Mouse (Mus musculus) R1 (cell line): ENCODE measurements at regions not wholly inside any gene's neighbourhood (a gene's known extent, or its start where the extent isn't known, plus 50 kb on each side); places are given as distances from the start of the nearest gene placed in this dataset.

Experiments used
- DNase-seq: peaks from one replicate; pipeline ENCODE4 v3.0.0-alpha.2; 2018; ENCODE audit warnings: low read depth, low spot score

DNA sequence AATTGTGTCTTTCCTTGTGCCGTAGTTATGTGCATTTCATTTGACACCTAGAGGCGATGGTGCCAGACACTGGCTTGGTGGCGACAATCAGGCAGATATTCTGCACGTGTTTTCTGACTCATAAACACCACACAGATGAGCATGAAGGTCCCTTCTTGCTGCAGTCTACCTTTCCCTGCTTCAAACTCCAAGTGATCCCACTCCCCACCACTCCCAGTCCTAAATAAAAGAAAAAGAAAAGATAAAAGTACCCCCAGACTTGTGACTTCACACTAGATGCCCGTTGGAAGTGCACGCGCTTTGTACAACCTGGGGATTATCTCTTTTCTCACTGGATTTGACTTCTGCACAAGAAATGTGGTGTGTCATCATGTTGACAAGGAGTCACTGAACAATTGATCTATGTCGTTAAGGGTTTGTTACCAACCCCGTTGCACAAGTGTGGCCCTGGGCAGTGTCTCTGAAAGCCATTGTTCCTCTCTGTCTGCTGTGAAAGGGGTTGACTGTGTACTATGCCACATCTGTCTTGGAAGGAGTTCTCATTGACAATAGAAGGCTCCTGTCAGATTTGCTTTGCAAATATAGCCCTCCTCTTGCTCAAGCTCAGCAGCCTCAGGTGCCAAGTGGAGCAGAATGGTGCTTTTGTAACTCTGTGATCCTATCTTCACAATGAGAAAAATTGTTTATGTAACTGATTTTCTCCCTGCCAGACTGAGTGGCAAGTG, 140.1 kb downstream of the Ppp4r2 start:
- DNase-seq, result no peak

DNA sequence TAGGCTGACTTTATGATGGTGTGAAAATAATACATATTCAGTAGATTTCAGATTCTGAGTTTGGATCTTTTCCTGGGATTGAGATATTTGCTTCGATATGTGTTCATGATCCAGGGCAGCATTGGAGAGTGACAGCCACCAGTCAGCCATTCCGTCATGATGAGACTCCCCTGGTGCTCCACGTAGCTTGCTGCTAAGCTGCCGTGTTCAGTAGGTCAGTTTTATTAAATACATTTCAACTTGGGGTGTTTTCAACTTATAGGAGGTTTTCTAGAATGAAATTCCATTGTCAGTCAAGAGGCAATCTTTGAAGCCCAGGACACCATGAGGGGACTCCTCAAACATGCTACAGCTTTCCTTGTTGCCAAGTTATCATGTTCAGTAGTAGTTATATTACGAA, 141.3 kb downstream of the Ppp4r2 start:
- no peak for DNase-seq

DNA sequence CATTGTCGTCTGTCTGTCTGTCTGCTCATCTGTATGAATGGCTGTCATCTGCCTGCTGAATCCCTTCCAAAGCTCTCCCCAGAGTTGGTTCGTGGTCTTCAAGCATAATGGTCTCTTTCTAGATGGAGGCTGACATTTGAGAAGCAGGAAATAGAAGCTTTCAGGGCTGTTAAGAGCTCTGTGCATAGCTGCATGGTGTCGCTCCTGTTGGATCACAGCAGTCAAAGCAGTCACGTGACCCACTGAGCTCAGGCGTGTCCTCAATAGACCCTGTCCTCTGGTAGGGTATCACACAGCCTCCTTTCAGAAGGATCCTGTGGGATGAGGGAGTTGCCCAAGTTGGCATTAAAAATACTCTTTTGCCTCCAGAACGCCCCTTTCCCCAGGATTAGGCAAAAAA, 142.4 kb downstream of the Ppp4r2 start:
- peak; percentile 62 for DNase-seq

DNA sequence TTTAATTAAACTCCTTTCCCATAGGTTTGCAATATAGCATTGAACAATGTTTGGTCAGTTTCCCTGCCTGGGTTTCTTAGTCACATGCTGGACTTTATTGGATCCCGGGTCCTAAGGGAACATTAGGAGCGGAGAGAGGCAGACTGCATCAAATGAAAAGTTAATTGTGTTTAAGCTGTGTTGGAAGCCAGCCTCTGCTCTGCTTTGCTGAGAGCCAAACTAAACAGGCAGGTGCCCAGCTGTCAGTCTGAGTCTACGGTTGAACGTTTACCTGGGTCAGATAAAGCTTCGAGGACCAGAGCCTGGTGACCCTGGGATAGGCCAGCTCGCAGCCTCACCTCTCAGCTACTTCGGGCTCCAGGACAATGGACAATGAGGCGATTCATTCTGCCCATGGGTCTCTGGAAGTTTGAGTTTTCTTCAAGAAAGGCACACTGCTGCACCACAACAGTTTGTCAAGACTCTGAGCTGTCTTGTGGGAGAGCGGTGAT, 143.8 kb downstream of the Ppp4r2 start:
- DNase-seq, result no peak

DNA sequence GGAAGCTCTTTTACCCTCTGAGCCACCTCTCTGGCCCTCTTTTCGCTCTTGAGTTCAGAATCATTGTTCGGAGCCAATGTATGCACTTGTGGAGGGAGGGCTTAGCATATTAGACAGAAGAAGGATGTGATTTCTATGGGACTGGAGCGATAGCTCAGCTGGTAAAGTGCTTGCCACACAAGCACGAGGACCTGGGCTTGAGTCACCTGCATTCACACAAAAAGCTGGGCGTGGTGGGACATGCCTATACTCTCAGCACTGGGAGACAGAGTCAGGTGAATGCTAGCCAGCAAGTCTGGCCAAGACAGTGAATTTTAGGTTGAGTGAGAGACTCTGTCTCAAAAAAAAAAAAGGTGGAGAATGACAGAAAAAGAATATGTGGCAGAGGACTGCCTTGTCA, 144.7 kb downstream of the Ppp4r2 start:
- DNase-seq, result no peak

DNA sequence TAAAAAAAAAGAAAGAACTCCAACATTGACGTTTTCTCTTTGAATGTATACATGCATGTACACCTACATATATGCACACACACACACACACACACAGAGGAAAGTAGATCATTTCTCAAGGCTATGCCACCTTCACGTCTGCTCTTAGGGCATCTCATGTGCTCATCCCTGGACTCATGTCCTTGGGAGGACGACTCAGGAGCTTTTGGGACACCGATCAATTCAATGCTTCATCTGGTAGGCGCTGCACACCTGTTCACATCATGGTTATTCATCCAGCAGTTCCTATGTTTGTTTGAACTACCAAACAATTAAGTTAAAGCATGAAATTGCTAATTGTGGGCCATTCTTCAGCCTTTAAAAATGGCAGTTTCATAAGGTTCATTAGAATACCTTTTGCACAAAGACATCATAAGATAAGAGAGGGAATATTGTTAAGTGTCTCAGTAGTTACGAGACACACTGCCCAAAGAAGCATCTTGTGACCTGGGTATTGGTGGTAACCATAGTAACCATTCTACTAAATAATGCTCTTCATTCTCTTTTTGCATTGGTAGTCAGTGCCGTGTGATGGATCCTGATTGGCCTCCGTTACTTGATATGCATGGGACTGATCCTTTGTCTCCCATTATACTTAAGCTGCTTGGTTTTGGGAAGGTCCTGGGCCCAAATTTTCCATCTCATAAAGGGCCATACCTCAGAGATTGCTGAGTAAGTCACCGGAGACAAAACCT, 145.5 kb downstream of the Ppp4r2 start:
- DNase-seq, result no peak

DNA sequence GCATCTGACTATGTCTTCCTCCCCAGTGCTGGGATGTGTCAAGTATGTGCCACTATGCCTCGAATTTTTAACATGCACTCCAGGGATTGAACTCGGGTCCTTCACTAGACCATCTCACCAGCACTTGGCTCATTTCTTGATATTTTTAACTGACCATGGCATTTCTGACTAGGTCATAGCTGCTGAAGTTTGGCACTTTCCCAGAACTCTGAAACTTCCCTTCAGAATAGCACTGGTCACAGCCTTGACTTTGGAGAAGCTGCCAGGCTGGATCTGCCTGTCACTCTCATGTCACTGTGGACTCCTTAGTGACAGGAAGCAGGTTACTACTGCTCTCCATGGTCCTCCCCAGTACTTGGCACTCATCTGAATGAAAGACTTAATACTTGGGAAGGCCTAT, 146.7 kb downstream of the Ppp4r2 start:
- DNase-seq, result no peak

DNA sequence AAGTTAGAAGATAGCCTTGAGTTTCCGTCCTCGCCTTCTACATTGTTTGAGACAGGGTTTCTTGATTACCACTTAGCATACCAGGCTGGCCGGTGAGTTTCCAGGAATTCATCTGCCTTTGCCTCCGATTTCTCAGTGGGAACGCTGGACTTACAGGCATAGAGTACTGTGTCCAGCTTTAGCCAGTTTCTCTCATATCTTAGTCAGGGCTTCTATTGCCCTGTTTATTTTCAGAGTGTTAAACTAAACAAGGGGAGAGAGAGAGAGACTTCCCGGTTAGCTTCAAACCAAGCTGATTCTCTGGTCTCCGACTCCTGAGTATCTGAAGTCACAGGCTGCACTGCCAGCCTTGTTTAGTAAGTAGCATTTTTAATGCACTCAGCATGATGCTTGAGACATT, 151.4 kb downstream of the Ppp4r2 start:
- DNase-seq, result no peak

DNA sequence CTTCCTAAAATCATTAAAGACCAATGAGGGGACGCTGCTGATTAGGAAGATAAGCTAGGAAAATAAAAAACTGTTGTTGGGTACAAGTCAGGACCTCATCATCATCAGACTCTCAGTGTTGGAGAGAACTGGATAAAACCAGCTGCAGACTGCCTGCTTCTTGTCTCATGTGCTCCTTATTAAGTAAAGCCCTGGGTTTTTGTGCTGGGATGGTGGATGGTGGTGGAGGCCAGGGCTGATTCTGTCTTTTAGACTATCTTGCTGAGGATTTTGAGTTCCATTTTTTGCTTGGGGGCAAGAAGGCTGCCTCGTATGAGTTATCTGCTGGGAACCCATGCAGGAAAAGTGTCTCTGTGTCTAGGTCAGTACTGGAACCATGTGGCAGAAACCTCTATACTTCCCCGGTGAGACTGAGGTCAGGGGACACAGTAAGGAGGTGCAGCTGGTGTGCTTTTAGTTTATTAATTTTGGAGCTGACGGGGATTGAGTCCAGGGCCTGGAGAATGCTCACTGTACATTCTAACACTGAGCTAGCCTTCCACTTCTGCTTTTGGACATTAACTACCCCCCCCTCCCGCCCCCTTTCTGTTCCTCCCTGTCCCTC, 152.0 kb downstream of the Ppp4r2 start:
- no peak for DNase-seq

DNA sequence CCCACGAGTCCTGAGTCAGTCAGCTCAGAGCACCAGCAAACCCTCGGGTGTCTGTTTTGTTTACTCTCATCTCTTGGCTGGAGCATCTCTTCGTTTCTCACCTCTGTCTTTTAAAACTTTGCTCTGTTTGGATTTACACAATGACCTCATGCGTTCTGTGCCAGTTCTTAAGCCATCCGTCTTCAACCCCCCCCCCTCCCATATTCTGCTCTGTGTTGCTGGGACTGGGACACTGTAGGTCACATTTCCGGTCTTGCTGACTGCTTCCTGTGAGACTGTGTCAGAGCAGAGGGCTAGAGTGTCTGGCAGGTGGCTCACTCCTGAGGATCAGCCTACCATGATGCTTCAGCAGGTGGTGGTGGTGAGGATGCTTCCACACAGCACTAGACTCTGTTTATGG, 155.1 kb downstream of the Ppp4r2 start:
- no peak for DNase-seq

DNA sequence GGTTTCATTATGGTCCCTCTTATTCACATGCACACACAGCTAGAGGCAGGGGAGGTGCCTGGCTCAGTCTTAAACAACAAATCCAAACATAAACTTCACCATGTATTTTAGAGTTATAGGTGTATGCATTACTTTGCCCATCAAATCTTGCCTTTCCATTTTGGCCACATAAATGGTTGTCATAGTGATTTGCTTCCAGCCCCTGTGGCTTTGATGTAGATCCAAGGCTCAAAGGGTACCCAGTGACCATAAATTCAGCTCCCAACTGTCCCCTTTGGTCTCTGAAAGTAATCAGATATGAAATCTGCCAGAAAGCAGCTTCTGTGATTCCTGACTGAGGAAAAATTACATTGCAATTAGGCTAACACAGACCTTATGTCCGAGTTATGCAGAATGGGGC, 160.0 kb downstream of the Ppp4r2 start:
- DNase-seq, result no peak

DNA sequence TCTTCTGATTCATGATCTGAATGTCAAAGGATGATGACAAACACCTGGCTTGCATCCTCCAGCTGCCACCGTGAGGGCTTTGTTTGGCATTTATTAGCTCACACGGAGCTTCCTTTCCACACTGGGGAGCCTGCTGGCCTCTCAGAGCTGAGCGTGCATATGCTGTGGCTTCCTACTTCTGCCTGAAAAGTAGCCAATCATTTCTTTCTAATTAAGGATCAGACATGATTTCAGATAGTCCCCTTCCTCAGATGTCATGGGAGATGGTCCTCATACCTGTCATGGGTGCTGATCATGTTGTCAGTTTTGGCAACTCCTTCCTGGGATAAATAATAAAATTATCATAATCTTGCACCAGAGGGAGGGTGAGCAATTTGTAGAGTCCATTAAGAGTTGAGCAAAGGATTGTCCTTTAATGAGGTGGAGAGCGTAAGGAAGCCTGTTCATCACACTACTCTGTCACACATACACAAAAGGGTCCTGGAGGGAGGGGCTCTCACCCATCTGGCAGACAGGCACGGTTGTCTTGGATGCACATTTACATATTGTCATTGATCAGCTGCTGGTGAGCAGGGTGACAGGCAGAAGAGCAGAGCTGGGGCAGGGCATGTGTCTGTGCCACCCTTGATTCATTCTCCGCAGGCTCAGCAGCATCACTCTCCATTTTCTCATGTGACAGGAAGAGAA, 162.6 kb downstream of the Ppp4r2 start:
- no peak for DNase-seq

DNA sequence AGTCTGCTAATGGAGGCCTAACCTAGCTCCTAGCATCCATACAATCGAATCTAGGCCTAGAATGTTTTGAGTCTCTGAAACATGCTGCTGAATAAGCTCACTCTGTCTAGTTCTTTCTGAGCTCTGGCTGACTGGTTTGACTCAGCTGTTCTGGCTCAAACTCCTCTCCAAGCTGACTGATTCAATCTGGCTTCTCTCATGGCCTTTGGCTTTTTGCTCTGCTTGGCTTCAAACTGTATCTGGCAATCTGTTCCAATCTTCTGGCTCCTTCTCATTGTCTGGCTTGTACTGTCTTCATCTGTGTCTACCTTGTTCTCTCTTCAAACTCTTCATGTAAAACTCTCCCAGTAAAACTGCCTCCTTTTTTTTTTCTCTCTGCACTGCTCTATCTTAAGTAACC, 164.9 kb downstream of the Ppp4r2 start:
- no peak for DNase-seq

DNA sequence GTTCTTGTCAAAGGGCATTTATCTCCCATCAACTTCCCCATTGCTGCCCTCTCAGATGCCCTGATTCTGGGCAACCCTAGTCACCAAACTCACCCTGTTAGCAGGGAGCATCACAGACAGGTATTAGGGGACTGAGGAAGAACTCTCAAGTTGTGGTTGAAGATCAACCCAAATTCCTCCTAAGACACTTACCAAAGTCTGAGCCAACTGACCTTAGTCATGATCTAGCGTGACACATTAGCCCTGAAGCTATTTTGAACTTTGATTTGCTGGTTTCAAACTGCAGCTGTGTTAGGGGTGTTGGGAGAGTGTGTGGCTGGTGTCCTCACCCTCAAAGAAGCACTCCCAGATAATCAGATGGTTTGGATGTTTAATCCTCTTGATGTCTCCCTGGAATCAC, 170.5 kb downstream of the Ppp4r2 start:
- DNase-seq, result no peak

DNA sequence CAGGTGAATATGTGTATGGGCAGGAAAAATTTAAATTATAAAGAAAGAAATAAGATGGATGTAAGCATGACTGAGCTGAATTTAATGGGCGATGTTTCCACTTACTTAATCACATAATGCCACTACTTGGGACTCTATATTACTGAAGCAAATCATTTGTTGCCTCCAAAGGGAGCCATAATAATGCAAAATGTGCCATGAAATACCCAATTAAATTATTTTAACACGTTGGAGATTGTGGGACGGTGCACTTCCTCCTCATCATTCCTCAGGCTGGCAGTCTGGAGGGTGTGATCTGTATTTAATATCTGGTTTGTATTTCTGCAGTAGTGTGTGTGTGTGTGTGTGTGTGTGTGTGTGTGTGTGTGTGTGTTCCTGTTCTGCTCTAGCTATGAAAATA, 188.2 kb downstream of the Ppp4r2 start:
- no peak for DNase-seq

DNA sequence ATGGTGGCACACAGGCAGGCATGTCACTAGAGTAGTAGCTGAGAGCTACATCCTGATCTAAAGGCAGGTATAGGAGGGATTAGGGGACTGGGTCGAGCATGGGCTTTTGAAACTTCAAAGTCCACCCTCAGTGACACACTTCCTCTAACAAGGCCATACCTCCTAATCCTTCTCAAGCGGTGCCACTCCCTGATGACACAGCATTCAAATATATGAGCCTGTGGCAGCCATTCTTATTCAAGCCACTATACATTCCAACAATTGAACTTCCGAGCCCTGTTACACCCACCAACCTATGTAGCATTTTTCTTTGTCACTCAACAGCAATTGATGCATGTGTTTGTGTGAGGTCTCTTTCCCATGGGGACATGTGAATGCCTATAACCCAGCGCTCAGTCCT, 192.4 kb downstream of the Ppp4r2 start:
- peak; percentile 65 for DNase-seq

DNA sequence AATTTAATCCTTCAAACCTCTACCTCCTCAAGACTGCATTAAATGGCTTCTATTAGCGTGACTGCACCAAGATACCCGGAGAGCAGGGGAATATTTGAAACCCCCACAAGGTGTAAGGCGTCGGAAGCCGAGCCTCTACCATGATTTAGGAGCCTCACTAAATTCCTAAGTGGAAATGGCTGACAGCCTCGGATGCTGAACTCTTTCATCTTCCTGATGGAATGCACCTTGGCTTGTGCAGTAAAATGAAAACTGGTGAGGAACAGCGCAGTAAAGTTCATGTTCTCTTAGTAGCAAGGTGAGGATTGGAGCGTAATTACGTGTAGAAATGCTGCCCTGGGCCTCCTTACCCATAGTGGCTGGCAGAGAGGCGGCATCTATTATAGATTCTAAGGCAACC, 194.0 kb downstream of the Ppp4r2 start:
- DNase-seq, result no peak

DNA sequence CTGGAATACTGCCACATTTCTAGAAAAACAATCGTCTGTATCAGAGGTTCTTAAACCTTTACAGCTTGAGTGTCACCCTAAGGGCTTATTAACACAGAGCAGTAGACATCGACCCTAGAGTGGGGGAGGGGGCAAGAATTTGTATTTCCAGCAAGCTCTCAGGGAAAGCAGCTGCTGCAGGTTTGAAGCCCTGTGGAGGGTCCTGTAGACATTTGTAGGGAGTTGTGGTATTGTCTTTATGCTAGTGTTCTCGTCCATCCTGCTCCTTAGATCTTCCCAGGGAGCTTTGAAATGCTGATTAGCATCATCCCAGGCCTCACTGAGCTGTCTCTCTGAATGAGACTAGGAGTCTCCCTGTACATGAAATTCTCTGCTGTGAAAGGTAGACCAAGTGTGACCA, 196.0 kb downstream of the Ppp4r2 start:
- DNase-seq, result peak; percentile 60

DNA sequence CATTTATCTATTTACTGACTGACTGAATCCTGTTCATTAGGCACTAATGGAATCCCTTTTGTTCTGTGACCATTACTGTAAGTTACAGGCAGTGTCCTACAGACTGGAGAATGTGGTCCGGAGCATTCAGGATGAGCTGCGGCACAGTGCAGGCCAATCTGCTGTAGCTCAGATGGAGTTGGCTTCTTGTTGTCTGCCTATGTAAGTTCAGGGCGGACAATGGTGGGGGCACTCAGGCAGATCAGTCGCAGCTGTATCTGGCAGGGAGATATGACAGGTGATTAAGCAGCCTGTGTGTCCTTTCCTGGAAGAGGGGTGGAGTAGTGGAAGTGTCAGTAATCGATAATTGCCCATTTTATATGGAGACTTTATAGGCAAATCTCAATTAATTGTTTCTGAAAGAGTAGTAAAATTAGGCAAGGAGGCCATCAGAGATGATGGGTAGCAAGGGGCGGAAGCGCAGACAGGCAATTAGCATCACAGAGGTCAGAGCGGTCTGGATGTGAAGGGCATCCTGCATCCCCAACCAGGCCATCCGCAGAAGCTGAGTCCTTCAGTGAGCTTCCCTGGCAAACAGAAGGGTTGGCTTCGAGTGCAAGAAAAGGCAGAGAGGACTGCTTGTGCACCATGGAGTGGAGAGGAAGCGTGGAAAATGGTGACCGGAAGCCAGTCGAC, 197.2 kb downstream of the Ppp4r2 start:
- DNase-seq, result peak; percentile 14

DNA sequence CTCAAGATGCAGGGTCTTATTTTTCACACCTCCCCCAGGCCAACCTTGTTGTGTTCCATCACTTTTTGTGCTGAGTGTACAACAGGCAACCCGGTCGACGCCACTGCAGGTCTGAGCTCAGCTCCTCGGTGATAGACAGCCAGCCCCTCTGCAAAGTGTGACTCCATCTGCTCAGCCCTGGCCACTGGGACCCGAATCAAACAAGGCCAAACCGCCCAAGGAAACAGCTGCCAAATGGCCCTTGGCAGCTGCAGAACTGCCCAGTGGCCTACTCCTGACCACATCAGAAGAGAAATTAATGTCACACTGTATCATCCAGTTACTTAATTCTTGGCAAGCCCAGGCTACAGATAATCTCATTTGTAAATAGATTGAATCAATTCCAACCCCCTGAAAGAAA, 213.3 kb downstream of the Ppp4r2 start:
- DNase-seq, result no peak

DNA sequence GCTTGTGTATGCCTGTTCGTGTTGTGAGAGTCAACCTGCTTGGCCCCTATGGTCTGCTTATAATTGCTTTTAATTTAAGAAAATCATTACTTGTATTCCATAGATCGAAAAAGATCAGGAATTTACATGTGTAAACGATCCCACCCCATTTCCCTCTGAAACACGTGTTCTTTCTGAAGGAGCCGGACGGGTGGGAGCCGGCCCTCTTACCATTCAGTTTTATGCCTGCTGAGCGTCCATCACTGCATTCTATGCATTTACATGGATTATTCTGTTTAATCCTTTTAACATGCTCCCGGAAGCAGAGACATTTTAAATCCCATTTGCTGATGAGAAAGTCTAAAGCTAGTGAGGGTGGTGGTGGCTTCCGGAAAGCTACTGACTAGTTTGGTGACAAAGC, 213.8 kb downstream of the Ppp4r2 start:
- DNase-seq, result no peak

DNA sequence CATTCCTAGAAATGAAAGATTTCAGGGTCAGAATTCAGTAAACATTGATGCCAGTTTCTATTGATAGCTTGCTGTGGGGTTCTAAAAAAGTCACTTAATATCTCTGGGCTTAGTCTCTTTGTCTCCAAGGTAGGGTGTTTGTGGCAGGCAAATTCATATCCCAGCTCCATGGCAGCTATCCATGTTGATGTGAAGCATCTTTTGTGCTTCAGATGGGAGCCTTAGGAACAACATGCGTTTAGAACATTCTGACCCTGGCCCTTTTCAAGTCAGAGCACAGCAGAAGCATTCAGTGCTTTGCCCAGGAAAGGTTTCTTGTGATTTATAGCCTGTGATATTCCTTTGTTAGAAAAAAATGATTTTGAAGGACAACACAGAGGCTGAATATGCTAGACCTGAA, 215.0 kb downstream of the Ppp4r2 start:
- no peak for DNase-seq
